Mouse (Mus musculus) CH12.LX (cell line): ENCODE data around the gene Adprh. TPM values are rescaled to one million over a fixed set of nuclear protein-coding genes. Genes with fewer than 3 reads are reported as not detected.

Source experiments
- DNase-seq: peaks from one replicate; pipeline ENCODE4 v3.0.0-alpha.2; 2013; ENCODE audit errors: extremely low read depth
- H3K27ac ChIP-seq: 2 replicates; pipeline ENCODE4 v1.5.1; 2012; ENCODE audit warnings: low read depth, mild to moderate bottlenecking, control low read depth, moderate library complexity; ENCODE audit not compliant: insufficient read depth
- H3K27me3 ChIP-seq: replicated peaks from 2 replicates; pipeline ENCODE3; 2012; ENCODE audit warnings: inconsistent platforms
- H3K36me3 ChIP-seq, 2 experiments: replicated peaks in 1 of 2; 2 replicates each; pipeline versions ENCODE3 to v1.6.1; 2012; ENCODE audit warnings: inconsistent platforms in 1 of 2, low read length in 1 of 2, mild to moderate bottlenecking in 1 of 2, mixed read lengths in 1 of 2, moderate library complexity in 1 of 2; ENCODE audit not compliant: control insufficient read depth in 1 of 2, insufficient read depth in 1 of 2
- H3K4me1 ChIP-seq, 2 experiments: 2 replicates each; pipeline ENCODE4 v1.6.1; 2012; ENCODE audit warnings: inconsistent platforms in 1 of 2, moderate library complexity in 1 of 2; ENCODE audit not compliant: insufficient read depth in 2 of 2, control insufficient read depth in 1 of 2
- H3K4me2 ChIP-seq: 2 replicates; pipeline ENCODE4 v1.6.1; 2012; ENCODE audit warnings: low read depth, mild to moderate bottlenecking, control low read depth; ENCODE audit not compliant: poor library complexity, insufficient read depth, severe bottlenecking
- H3K4me3 ChIP-seq, 3 experiments: fragments of 150-350 bp in 1 of 3; sonication (generic) in 1 of 3; replicated peaks in 1 of 3; 2 replicates each; pipeline versions ENCODE3 to v1.5.1; 2011 to 2012; ENCODE audit warnings: low read depth in 2 of 3, low read length in 2 of 3, mild to moderate bottlenecking in 2 of 3, moderate library complexity in 2 of 3, control low read depth in 1 of 3, improper control_type of control experiment in 1 of 3, inconsistent platforms in 1 of 3, mixed read lengths in 1 of 3; ENCODE audit not compliant: poor library complexity in 1 of 3
- H3K79me2 ChIP-seq: replicated peaks from 2 replicates; pipeline ENCODE4 v1.6.1; 2012; ENCODE audit warnings: mild to moderate bottlenecking, moderate library complexity; ENCODE audit not compliant: control insufficient read depth, poor library complexity, insufficient read depth, severe bottlenecking; ENCODE audit errors: extremely low read depth
- H3K9ac ChIP-seq: 2 replicates; pipeline ENCODE4 v1.6.1; 2012; ENCODE audit warnings: low read depth, mild to moderate bottlenecking, control low read depth, moderate library complexity; ENCODE audit not compliant: insufficient read depth
- H3K9me3 ChIP-seq: replicated peaks from 2 replicates; pipeline ENCODE3; 2012; ENCODE audit warnings: low read length, inconsistent platforms, mixed read lengths
- CHD1 ChIP-seq: IDR thresholded peaks from 2 replicates; pipeline ENCODE4 v1.6.1; 2012; ENCODE audit warnings: low read depth, low read length, improper control_type of control experiment, inconsistent platforms
- CHD2 ChIP-seq: IDR thresholded peaks from 2 replicates; pipeline ENCODE4 v1.6.1; 2011; ENCODE audit warnings: low read length, improper control_type of control experiment
- ELF1 ChIP-seq: IDR thresholded peaks from 2 replicates; pipeline ENCODE4 v1.6.1; 2014; ENCODE audit warnings: low read depth, mild to moderate bottlenecking, inconsistent platforms, low read length, improper control_type of control experiment
- EP300 ChIP-seq: IDR thresholded peaks from 2 replicates; pipeline ENCODE4 v1.6.1; 2011; ENCODE audit warnings: low read length, improper control_type of control experiment
- HCFC1 ChIP-seq: IDR thresholded peaks from 2 replicates; pipeline ENCODE4 v1.6.1; 2012; ENCODE audit warnings: low read depth, mild to moderate bottlenecking, inconsistent platforms, low read length, improper control_type of control experiment
- JUN ChIP-seq: IDR thresholded peaks from 2 replicates; pipeline ENCODE4 v1.6.1; 2011; ENCODE audit warnings: low read depth, mild to moderate bottlenecking, low read length, improper control_type of control experiment, moderate library complexity; ENCODE audit not compliant: insufficient read depth
- JUND ChIP-seq: conservative IDR thresholded peaks from 2 replicates; pipeline ENCODE4 v1.6.1; 2011; ENCODE audit warnings: low read depth, low read length, improper control_type of control experiment
- MAFK ChIP-seq: IDR thresholded peaks from 2 replicates; pipeline ENCODE4 v1.6.1; 2011; ENCODE audit warnings: low read length, improper control_type of control experiment; ENCODE audit not compliant: insufficient replicate concordance
- MAZ ChIP-seq: IDR thresholded peaks from 2 replicates; pipeline ENCODE4 v1.6.1; 2012; ENCODE audit warnings: low read depth, mild to moderate bottlenecking, inconsistent platforms, low read length, improper control_type of control experiment, moderate library complexity
- NELFE ChIP-seq: IDR thresholded peaks from 2 replicates; pipeline ENCODE4 v1.6.1; 2011; ENCODE audit warnings: low read depth, low read length, improper control_type of control experiment
- POLR2AphosphoS2 ChIP-seq: IDR thresholded peaks from 2 replicates; pipeline ENCODE4 v1.6.1; 2011; ENCODE audit warnings: low read depth, low read length, improper control_type of control experiment
- RAD21 ChIP-seq: IDR thresholded peaks from 2 replicates; pipeline ENCODE4 v1.6.1; 2011; ENCODE audit warnings: low read depth, mild to moderate bottlenecking, low read length, improper control_type of control experiment, moderate library complexity
- RCOR1 ChIP-seq: conservative IDR thresholded peaks from 2 replicates; pipeline ENCODE4 v1.6.1; 2012; ENCODE audit warnings: low read depth, mild to moderate bottlenecking, inconsistent platforms, low read length, improper control_type of control experiment
- SIN3A ChIP-seq: IDR thresholded peaks from 2 replicates; pipeline ENCODE4 v1.6.1; 2012; ENCODE audit warnings: low read length, improper control_type of control experiment, inconsistent platforms
- SMC3 ChIP-seq: IDR thresholded peaks from 2 replicates; pipeline ENCODE4 v1.6.1; 2011; ENCODE audit warnings: low read depth, low read length, improper control_type of control experiment
- TBP ChIP-seq: conservative IDR thresholded peaks from 2 replicates; pipeline ENCODE4 v1.6.1; 2011; ENCODE audit warnings: low read depth, low read length, improper control_type of control experiment
- USF1 ChIP-seq: IDR thresholded peaks from 2 replicates; pipeline ENCODE4 v1.6.1; 2014; ENCODE audit warnings: low read depth, mild to moderate bottlenecking, inconsistent platforms, low read length, improper control_type of control experiment
- USF2 ChIP-seq: conservative IDR thresholded peaks from 2 replicates; pipeline ENCODE4 v1.6.1; 2011; ENCODE audit warnings: low read depth, low read length, improper control_type of control experiment
- ZKSCAN1 ChIP-seq: IDR thresholded peaks from 2 replicates; pipeline ENCODE4 v1.6.1; 2012; ENCODE audit warnings: low read depth, inconsistent platforms, low read length, improper control_type of control experiment, borderline replicate concordance
- ZMIZ1 ChIP-seq: IDR thresholded peaks from 2 replicates; pipeline ENCODE4 v1.6.1; 2012; ENCODE audit warnings: low read depth, mild to moderate bottlenecking, inconsistent platforms, low read length, improper control_type of control experiment
- ZNF384 ChIP-seq: IDR thresholded peaks from 2 replicates; pipeline ENCODE4 v1.6.1; 2012; ENCODE audit warnings: low read depth, low read length, improper control_type of control experiment, inconsistent platforms
- dilution Hi-C: fragments of 300-500 bp; cut with MboI; formaldehyde crosslinking; loops from 2 replicates; pipeline ENCODE4 v1.14.3; 2020; ENCODE audit warnings: low sequenced_read_pairs; ENCODE audit not compliant: extremely low pct_unique_long_range_greater_than_20kb, extremely low pct_ligation_motif_present
- in situ Hi-C: fragments of 300-500 bp; cut with MboI; formaldehyde crosslinking; loops from 3 replicates; pipeline ENCODE4 v1.14.3; 2019; ENCODE audit warnings: low sequenced_read_pairs, low pct_ligation_motif_present, low pct_unique_long_range_greater_than_20kb, mixed read lengths
- polyA plus RNA-seq: library from polyadenylated mRNA; unstranded; fragments of >175 nt; gene quantifications from 2 replicates; pipeline ENCODE4 v1.2.1, GENCODE M21; 2012; ENCODE audit warnings: low read depth; ENCODE audit not compliant: insufficient read length
- total RNA-seq, 2 experiments: library from RNA; depleted of rRNA; stranded (reverse); fragments of 300-350 nt in 1 of 2; fragments of >200 nt in 1 of 2; gene quantifications; 2 replicates each; pipeline ENCODE4 v1.2.3; 2012 to 2014

Adprh gene
- total and polyA plus RNA-seq, 3 experiments: 45.3 to 82.9 (median 67.7) TPM

DNA sequence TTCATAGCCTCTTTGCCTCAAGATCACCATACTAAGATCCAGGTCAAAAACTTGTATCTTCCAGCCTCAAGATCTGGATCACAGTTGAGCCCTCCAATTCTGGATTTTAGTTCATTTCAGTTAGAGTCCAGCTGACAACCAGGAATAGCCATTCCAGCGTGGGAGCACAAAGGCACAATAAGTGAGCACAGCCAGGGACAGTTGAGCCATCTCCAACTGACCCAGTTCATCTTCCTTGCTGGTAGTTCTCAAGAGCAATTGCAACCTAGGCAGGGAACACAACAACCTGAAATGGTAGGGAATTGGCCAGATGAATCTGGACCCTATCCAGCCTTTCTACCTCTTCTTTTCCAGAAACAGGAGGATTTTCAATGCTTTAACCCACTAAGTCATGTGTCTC, 13.3 kb downstream of the Adprh start:
- DNase-seq: no peak

DNA sequence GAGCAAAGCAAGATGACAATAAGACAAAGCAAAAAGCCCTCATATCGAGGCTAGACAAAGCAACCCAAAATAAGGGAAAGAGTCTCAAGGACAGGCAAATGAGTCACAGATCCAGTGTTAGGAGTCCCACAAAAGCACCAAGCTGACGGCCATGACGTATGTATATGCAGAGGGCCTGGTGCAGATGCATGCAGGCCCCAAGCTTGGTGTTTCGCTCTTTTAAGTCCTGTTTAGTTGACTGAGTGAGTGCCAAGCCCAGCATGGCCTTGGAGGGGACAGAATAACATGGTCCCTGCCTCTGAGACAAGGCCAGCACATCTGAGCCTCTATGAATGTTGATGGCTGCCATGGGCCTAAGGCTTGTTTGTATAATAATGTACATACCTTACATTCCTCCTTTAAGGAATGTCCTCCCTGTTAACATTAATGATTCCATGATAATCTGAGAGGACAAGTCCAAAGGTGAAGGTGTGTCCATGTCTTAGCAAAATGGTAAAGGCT, 18.2 kb downstream of the Adprh start:
- TF ChIP-seq MAFK (no peak), EP300 (no peak), HCFC1 (no peak), NELFE (no peak), MAZ (no peak), SMC3 (no peak)
- Histone ChIP-seq H3K27me3 (no peaks in the 10 kb centered on the region), H3K9ac (no peak overlapping the region), H3K79me2 (no peaks in the 10 kb centered on the region), H3K4me3 (no peak overlapping the region), H3K4me1 (peaks cover 23 to 40% of the 10 kb centered on the region in 2 experiments), H3K27ac (no peak overlapping the region), H3K4me2 (no peak overlapping the region), H3K36me3 (no peaks in the 10 kb centered on the region), H3K9me3 (no peaks in the 10 kb centered on the region)
- in situ Hi-C loops: no loop called here
- dilution Hi-C loops: no loop called here
- no peak for DNase-seq

More for the DNA sequence above, 13.3 kb downstream of the Adprh start:
- dilution Hi-C loops: no loop called here
- Histone ChIP-seq H3K4me2 (no peak overlapping the region), H3K36me3 (peaks cover under 1 to 14% of the 10 kb centered on the region in 2 experiments), H3K9ac (no peak overlapping the region), H3K27me3 (no peaks in the 10 kb centered on the region), H3K27ac (no peak overlapping the region), H3K79me2 (no peaks in the 10 kb centered on the region), H3K9me3 (peaks cover under 1% of the 10 kb centered on the region), H3K4me1 (peaks cover 17 to 47% of the 10 kb centered on the region in 2 experiments), H3K4me3 (no peak overlapping the region)
- in situ Hi-C loops: no loop called here
- TF ChIP-seq CHD2: no peak
- no peak for TF ChIP-seq NELFE
- TF ChIP-seq JUN: no peak
- no peak for TF ChIP-seq ZNF384
- TF ChIP-seq RCOR1: no peak
- no peak for TF ChIP-seq ZMIZ1
- no peak for TF ChIP-seq EP300
- TF ChIP-seq TBP: no peak
- TF ChIP-seq USF1: no peak
- TF ChIP-seq USF2: no peak
- TF ChIP-seq ZKSCAN1: no peak
- no peak for TF ChIP-seq HCFC1
- no peak for TF ChIP-seq SIN3A
- no peak for TF ChIP-seq JUND
- TF ChIP-seq RAD21: no peak
- no peak for TF ChIP-seq POLR2AphosphoS2
- no peak for TF ChIP-seq SMC3
- TF ChIP-seq CHD1: no peak
- TF ChIP-seq ELF1: no peak
